In the genomic region with DNA sequence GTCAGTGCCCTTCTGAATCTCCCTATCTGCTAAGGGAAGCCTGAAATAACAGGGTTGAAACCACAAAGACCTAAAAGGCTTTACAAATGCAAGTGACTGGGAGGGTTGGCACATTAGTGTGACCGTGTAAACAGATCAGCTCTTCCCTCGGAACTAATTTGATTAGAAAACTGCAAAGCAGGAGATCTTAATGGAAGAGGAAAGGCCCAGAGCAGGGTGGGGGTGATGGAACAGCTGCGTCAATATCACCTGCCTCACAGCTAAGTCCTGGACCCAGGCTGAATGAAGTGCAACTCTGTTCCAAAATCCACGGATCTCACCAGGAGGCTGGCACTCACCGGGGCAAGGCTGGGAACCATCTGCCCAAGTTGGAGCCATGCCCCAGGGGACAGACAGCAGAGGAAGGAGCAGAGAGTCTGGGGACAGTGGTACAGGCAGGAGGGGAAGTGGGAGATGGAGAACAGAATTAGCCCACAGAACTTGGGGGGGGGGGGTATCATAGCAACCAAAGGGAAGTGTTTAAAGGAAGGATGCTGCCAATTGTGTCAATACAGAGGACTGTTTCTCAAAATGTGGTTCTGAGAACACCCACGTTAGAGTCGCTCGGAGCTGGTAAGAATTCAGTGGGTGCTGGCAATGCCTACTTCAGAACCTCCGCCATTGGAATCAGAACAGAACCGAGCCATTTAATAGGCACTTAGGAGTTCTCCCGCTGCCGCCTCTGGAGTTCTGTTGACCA, we compare ENCODE assay signal across 9 mouse cellular contexts. TPM values are rescaled to one million over a fixed set of nuclear protein-coding genes. Genes with fewer than 3 reads are reported as not detected.
DNase-seq lines count a peak whose midpoint lies in the region; ATAC-seq and TF ChIP-seq lines count a peak whose summit lies in the region.
"Had no signal": no experiment of that assay in that cellular context is flagged by ENCODE, and none has a peak within 500 bp of the region (broad histone marks: within the 10 kb centered on the region; RNA-seq: fewer than 3 reads in every experiment).

No protein-coding gene starts in this region.

- TF ChIP-seq CTCF in E14TG2a.4 (conservative IDR thresholded peaks at IDR 0.05; ENCODE audit: low read length) = no peak

- peak overlapping the region; percentile 70 for H3K4me3 ChIP-seq in E14TG2a.4 (replicated peaks; ENCODE audit: low read length)
- no peak overlapping the region for H3K4me3 ChIP-seq in hindbrain, embryonic 11.5 days (ENCODE audit: low read depth, low read length)
- H3K4me3 ChIP-seq in midbrain, embryonic 10.5 days = no peak overlapping the region
- H3K4me3 ChIP-seq: liver, embryonic 13.5 days had no signal

- no peak overlapping the region for H3K9ac ChIP-seq in hindbrain, embryonic 11.5 days (ENCODE audit: low read depth, low read length)
- H3K9ac ChIP-seq: liver, embryonic 13.5 days had no signal

- no peaks in the 10 kb centered on the region for H3K9me3 ChIP-seq in E14TG2a.4 (ENCODE audit: low read length)
- no peaks in the 10 kb centered on the region for H3K9me3 ChIP-seq in hindbrain, embryonic 11.5 days (ENCODE audit: control insufficient read depth, low read length)
- H3K9me3 ChIP-seq in midbrain, embryonic 10.5 days (replicated peaks) = no peaks in the 10 kb centered on the region
- H3K9me3 ChIP-seq: liver, embryonic 13.5 days had no signal

- no peaks in the 10 kb centered on the region for H3K36me3 ChIP-seq in E14TG2a.4 (ENCODE audit: insufficient read depth, low read length)
- H3K36me3 ChIP-seq in hindbrain, embryonic 11.5 days (ENCODE audit: control insufficient read depth, insufficient read depth, low read length) = no peaks in the 10 kb centered on the region
- no peaks in the 10 kb centered on the region for H3K36me3 ChIP-seq in midbrain, embryonic 10.5 days
- H3K36me3 ChIP-seq: liver, embryonic 13.5 days had no signal

- H3K27ac ChIP-seq in hindbrain, embryonic 11.5 days (ENCODE audit: low read depth, low read length) = no peak overlapping the region
- peak overlapping the region; percentile 60 for H3K27ac ChIP-seq in midbrain, embryonic 10.5 days (replicated peaks)
- H3K27ac ChIP-seq: liver, embryonic 13.5 days had no signal

- ATAC-seq in hindbrain, embryonic 11.5 days (ENCODE audit: low FRiP score) = 0 out of 2 replicates have a peak, but pooled peaks have one; percentile 56

- peak; percentile 91 to 93 for DNase-seq in cerebellum, postnatal 10 days
- DNase-seq in hindbrain, embryonic 11.5 days (ENCODE audit: low spot score) = no peak
- no peak for DNase-seq in midbrain, embryonic 10.5 days (ENCODE audit: low spot score)
- DNase-seq in urinary bladder, postnatal 25 days (ENCODE audit: low spot score) = no peak
- no peak for DNase-seq in natural killer cell, adult 2 months (ENCODE audit: low spot score in 2 of 2)
- DNase-seq in spleen, postnatal 10 days (ENCODE audit: low spot score in 2 of 2) = no peak
- no peak for DNase-seq in gastrocnemius, adult 8-10 months (ENCODE audit: low spot score in 2 of 2)

- H3K27me3 ChIP-seq in E14TG2a.4 (ENCODE audit: insufficient read depth, low read length) = no peaks in the 10 kb centered on the region
- H3K27me3 ChIP-seq in hindbrain, embryonic 11.5 days (ENCODE audit: control insufficient read depth, insufficient read depth, low read length) = no peaks in the 10 kb centered on the region
- no peaks in the 10 kb centered on the region for H3K27me3 ChIP-seq in midbrain, embryonic 10.5 days (ENCODE audit: low read depth, poor library complexity, severe bottlenecking)
- H3K27me3 ChIP-seq: liver, embryonic 13.5 days had no signal

- H3K4me2 ChIP-seq in hindbrain, embryonic 11.5 days (replicated peaks; ENCODE audit: low read depth, low read length) = no peak overlapping the region
- H3K4me2 ChIP-seq: liver, embryonic 13.5 days had no signal

- peaks cover 50% of the 10 kb centered on the region for H3K4me1 ChIP-seq in E14TG2a.4 (replicated peaks; ENCODE audit: low read depth, low read length)
- 0 out of 2 replicates have a peak, but pooled peaks cover 3% of the 10 kb centered on the region for H3K4me1 ChIP-seq in hindbrain, embryonic 11.5 days (replicated peaks; ENCODE audit: control insufficient read depth, insufficient read depth, low read length)
- H3K4me1 ChIP-seq in midbrain, embryonic 10.5 days = peaks cover 28% of the 10 kb centered on the region
- H3K4me1 ChIP-seq: liver, embryonic 13.5 days had no signal

- 72% methylated on average over 12 of the region's 12 CpGs for WGBS in hindbrain, embryonic 11.5 days
- 64% methylated on average over 12 of the region's 12 CpGs for WGBS in midbrain, embryonic 10.5 days

RNA-seq across cellular contexts. Expression of a gene that starts 14.4 kb away (rescaled TPM):
- polyA plus RNA-seq in hindbrain, embryonic 11.5 days (2014; fragmentation: Nextera tagmentation; extraction: Ambion mirVana) = 47.2 and 54.0 TPM in 2 replicates
- polyA plus RNA-seq in midbrain, embryonic 10.5 days (2016; fragmentation: Nextera tagmentation; extraction: Ambion mirVana) = 45.1 and 46.6 TPM in 2 replicates
- total RNA-seq in gastrocnemius, adult 8-10 months (2022) = 10 to 100 TPM in 2 of 4 experiments, 1 to 10 TPM in 2; 7.6 to 11.5 (median 9.4) TPM

RNA-seq across cellular contexts. Expression of a gene that starts 26.0 kb away (rescaled TPM):
- polyA plus RNA-seq in hindbrain, embryonic 11.5 days (2014; fragmentation: Nextera tagmentation; extraction: Ambion mirVana) = 2.1 TPM in 2 replicates
- polyA plus RNA-seq in midbrain, embryonic 10.5 days (2016; fragmentation: Nextera tagmentation; extraction: Ambion mirVana) = 2.4 and 2.8 TPM in 2 replicates
- 1 to 10 TPM; 1.7 to 4.1 (median 3.1) TPM for total RNA-seq in gastrocnemius, adult 8-10 months (2022)

Comparison
In these comparisons a context has a peak if more than half of its experiments do, and no peak if none do; other contexts are left out.
1. DNase-seq: peak in cerebellum, postnatal 10 days (2 of 2); none in hindbrain, embryonic 11.5 days (single experiment), midbrain, embryonic 10.5 days (single experiment), urinary bladder, postnatal 25 days (single experiment), natural killer cell, adult 2 months (0 of 2), spleen, postnatal 10 days (0 of 2) and gastrocnemius, adult 8-10 months (0 of 2).